Mouse (Mus musculus) frontal cortex, postnatal 10 days (tissue): ENCODE measurements around the gene Tmem110.
A peak's percentile ranks its signal among the peaks of the same experiment; 100 is the strongest.

ENCODE experiments used
- DNase-seq, 2 experiments: peaks; one replicate each; pipeline ENCODE4 v3.0.0; 2022; ENCODE audit warnings: low spot score in 2 of 2, mixed read lengths in 1 of 2

Tmem110 gene

GRCm38 (mm10) chr14:30862368-30862767, 37.0 kb downstream of the Tmem110 start:
- DNase-seq = no peak

DNA sequence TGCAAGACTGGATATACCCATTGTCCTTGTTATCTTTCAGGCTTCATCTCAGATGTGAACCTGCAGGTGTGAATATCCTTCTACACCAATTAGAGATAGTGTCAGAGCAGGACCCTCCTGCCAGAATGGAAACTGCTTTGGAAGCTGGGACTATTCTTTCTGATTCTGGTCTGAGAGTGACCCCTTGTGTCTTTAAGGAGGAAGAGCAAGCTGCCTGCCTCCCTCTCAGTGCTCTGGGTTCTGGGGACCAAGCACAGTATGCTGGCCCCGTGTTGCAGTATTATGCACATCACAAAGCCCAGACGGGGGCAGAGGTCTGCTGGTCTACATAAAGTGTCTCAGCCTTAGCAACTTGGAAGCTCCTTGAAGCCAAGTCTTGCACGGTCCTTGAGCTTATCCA, 39.9 kb downstream of the Tmem110 start:
- no peak for DNase-seq

DNA sequence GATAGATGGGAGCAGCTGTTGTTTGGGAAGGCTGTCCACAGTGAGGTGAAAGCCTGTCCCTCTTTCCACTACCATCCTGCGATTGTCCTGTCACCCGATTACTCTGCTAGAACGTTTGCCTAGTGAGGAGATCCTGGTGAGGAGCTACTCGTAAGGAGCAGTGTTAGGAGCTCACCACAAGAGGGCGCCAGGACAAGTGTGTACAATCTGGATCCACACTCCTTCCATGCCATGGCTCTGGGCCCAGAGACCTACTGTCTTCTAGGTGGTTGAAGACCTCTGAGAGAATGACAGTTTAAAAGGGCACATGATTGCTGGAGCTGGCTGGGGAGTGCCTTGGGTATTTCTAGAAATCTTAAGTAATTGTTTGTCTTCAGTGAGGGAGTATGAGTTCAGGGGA, 41.7 kb downstream of the Tmem110 start:
- peak; percentile 35 to 61 for DNase-seq

DNA sequence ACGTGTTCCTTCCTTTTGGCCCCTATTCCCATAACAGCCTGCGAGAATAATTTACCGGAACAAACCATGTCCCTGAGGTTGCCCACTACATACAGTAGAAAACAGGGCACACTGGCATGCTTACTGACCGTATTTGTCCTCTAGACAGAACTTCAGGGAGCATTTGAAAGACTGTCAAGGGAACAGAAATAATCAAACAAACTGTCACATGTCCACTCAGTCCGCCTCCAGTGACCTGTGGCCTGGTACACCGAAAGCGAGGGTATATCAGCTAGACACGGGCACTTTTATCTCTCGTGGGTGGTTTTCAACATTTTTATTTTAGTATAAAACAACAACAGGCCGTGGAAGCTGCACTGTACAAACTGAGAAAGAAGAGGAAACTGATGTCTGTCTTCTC, 43.4 kb downstream of the Tmem110 start:
- DNase-seq = no peak

DNA sequence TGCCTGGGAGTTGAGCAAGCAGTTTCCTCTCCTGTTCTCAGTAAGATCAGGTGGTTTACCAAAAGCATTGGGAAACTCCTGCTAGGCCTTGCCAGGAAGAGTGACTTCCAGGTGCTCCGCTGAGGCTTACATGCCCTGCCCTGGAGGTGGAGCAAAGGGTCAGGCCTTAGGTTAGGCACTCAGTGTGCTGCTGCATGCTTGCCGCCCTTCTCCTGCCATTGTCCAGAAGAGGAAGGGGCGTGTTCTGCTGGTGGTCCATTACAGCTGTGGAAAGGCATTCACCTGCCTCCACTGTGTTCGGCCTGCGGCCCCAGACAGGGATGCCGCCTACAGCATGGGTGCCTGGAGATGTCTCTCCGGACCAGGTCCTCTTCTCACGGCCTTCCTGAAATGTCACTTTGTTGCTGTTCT, 44.0 kb downstream of the Tmem110 start:
- DNase-seq = no peak

- DNase-seq = no peak
Observed at GRCm38 (mm10) chr14:30870206-30871147, 45.1 kb downstream of the Tmem110 start.

DNA sequence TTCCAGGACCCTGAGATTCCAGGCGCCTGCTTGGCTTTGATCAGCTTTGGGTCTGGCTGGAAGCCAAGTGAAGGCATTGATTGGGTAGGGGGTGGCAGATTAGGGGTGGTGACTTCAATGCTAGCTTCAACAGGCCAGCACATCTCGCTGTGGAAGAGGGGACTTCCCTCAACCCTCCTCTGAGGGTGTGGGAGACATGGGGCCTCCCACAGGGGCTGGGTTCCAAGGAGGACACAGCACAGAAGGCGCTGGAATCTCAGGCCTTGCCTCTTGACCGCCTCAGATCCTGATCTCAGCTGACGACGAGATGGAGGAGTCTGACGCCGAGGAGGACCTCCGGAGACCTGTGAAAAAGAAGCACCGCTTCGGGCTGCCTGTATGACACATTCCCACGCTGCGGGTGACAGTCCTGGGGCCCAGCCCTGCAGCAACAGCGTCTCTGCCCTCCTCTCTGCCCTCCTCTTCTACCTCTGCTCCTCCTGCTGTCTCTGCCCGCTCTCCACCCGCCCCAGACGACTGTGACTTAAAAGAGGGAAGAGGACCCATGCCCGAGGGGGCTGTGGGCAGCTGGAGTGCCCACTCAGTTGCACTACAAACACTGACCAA, 48.8 kb downstream of the Tmem110 start:
- no peak for DNase-seq

DNA sequence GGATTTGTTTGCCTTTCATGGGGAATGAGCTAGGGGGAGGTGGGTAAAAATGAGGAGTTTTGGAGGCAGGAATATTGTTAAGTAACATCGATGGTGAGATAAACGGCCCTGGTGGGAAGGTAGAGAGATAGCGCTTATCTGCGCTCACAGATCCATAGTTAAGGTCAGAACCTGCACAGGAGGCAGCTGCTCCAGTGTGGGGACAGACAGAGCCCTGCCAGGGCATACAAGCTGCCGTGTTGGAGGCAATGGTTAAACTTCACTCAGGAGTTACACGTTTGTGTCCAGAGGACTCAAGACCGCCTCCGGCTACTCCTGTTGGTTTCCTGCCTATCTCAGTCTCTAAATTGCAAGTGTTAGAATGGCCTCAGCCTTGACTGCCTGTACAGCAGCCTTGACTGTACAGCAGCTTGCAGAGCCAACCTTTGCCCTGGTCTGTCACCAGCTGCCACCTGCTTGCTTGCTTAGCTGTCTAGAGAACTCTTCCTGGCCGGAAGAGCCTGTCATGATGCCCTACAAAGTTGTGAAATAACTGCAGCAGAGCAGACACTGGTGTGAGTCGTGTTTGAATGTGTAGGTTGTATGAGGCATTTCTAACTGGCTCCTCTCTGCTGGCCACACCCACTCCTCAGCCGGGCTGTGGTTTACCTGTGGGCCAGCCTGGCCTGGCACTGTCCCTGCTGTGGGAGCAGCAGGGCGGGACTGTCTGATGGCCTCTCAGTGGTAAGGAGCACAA, 49.9 kb downstream of the Tmem110 start:
- DNase-seq = no peak

- DNase-seq = no peak
Observed at GRCm38 (mm10) chr14:30875955-30876354, 50.6 kb downstream of the Tmem110 start.

- no peak for DNase-seq
Observed at GRCm38 (mm10) chr14:30876451-30876850, 51.1 kb downstream of the Tmem110 start.

- no peak for DNase-seq
Observed at GRCm38 (mm10) chr14:30877827-30878226, 52.4 kb downstream of the Tmem110 start.

DNA sequence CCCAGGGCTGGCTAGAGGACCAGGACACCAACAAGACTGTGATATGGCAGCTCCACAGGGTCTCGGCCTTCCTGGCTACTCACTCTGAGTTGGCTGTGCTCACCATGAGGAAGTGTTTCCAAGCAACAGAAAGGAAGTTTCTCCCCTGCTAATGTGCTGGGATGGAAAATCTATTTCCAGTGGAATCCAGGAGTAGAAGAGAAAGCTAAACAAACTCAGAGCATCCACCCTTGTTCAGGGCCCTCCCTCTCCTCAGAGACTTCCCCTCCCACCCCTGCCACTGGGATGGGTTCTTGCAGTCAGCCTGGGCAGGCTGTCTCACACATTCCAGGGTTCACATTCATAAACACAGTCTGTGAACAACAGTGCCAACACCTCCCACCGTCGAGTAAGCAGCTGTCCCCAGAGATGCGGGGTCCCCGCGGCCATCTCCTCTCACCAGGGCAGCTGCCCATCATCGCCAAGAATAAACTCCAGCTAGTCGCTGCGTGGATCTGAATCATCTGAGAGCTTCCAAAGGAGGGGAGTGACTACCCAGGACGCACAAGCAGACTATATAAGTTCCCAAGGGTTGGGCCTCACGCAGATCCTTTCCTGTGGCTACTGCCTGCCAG, 53.7 kb downstream of the Tmem110 start, which contains the start of gene Mustn1:
TSS of gene Mustn1 (plus strand) at position 243 of the 614 bp plus-strand sequence.
- DNase-seq = peak in 1 of 2 experiments; percentile 61

- DNase-seq = no peak
Observed at GRCm38 (mm10) chr14:30879794-30880193, 54.4 kb downstream of the Tmem110 start.

DNA sequence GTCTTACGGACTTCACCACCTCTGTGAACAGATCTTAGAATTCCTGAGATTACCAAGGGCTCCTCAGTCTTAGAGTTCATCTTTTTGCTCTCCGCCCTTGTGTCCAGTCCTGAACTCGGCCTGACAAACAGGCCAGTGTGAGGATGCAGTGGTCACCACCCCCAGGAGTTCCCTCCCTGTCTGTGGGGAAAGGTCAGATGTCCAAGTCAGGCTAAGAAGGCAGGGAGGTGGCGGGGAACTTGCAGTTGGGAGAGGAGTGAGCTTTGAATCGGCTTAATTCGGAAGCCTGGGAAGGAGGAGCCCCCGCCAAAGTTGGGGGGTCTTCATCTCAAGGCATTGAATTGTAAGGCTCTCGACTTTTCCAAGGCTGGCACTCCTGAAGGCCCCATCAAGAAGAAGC, 54.9 kb downstream of the Tmem110 start:
- DNase-seq = no peak

DNA sequence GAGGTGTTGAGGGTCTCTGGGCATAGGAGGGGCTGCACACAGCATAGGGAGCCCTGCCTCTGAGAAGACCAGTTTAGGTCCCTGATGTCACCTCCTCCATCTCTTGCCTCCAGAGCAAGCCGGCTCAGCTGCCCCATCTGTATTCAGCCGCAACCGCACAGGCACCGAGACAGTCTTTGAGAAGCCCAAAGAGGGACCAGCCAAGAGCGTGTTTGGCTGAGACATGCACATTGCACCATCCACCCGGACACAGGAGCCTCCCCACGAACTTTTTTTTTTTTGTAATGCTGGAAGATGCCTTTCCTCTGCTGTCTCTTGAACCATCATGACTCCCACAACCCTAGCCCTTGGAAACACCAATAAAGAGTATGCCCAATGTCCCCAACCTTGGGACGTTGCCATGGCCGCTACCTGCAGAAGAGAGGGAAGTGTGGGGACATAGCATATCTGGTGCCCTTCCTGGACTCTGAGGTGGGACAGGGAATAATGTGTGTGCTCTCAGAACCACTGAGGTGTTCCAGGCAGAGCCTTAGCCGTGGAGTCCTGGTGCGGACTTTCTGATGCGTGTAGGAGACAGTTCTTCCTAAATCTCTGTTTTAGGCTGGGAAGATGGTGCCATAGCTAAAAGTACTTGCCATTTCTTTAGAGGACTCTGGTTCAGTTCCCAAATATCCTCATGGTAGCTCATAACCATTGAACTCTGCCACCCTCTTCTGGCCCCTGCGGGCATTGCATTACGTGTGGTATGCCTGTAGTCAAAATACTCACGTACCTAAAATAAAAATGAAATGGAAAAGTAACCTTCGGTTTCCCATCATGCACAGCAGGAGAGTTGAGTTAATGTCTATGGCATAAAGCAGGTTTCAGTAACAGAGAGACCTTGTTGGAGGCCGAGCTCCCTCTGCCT, 55.7 kb downstream of the Tmem110 start:
- peak in 1 of 2 experiments; percentile 32 for DNase-seq

GRCm38 (mm10) chr14:30881718-30882108, 56.3 kb downstream of the Tmem110 start:
- no peak for DNase-seq

GRCm38 (mm10) chr14:30885298-30885697, 59.9 kb downstream of the Tmem110 start:
- no peak for DNase-seq

DNA sequence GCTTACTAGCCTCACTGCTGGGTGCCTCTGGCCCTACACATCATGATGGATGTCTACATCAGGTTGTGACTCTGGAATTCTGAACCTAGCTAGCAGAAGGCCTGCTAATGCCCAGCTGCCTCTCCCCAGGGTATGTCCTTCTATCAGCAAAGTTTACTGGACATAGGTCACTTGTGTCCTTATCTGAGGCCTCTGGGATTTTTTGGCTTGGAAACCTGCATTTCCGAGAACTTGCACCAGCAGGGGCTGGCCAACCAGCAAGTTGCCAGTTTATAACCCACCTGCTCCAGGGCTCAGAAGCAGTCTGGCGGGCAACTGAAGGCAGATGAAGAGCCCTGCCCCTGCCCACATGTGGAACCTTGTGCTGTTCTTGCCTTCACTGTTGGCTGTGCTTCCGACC, 60.8 kb downstream of the Tmem110 start, which contains the start of gene Itih4:
TSS of gene Itih4 (plus strand) at position 273 of the 400 bp plus-strand sequence.
- no peak for DNase-seq

DNA sequence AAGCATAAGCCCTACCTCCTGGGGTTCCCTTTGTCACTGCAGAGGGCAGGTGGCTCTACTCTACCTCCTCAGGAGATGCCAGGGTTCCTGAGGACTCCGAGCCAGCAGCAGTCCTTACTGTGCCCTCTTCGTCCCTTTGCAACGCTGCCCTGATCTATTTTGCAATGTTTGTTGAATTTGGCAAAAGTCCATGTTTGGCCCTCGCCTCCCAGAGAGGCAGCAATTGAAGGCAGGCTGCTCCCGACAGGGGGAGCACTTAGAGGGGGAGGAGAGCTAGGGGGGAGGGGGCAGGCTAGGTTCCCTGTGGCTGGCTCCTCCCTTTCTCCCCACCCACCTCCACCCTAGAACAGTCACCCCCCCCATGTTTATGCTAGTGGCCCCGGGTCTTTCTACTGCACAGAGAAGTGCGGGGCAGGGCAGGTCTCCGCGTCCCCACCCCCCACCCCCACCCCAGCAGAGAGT, 62.9 kb downstream of the Tmem110 start:
- no peak for DNase-seq

- no peak for DNase-seq
Observed at GRCm38 (mm10) chr14:30899972-30900371, 74.6 kb downstream of the Tmem110 start.

- no peak for DNase-seq
Observed at GRCm38 (mm10) chr14:30902628-30903027, 77.2 kb downstream of the Tmem110 start.
